Mouse (Mus musculus) neutrophil, adult 83 days (primary cell): ENCODE results near the gene Olfr351. TPM values are rescaled to one million over a fixed set of nuclear protein-coding genes. Genes with fewer than 3 reads are reported as not detected.

Experiments used
- total RNA-seq, 2 experiments: library from RNA; stranded (reverse); gene quantifications; one replicate each; pipeline ENCODE4 v1.2.4; 2023

Olfr351 gene
- total RNA-seq, result not detected

GRCm38 (mm10) chr2:36862560-36862959 is at the start of gene Olfr351:
Gene Olfr351 (minus strand): TSS chr2:36862660.

GRCm38 (mm10) chr2:36905380-36905779 is 42.9 kb upstream of the Olfr351 start, which contains the start of gene Olfr354:
Gene Olfr354 (plus strand): TSS chr2:36905680.

GRCm38 (mm10) chr2:36892836-36893235 is 30.4 kb upstream of the Olfr351 start, which contains the start of gene Olfr353:
Gene Olfr353 (minus strand): TSS chr2:36892936.

GRCm38 (mm10) chr2:36868160-36868559 is 5.7 kb upstream of the Olfr351 start, which contains the start of gene Olfr352:
Gene Olfr352 (plus strand): TSS chr2:36868460.

GRCm38 (mm10) chr2:36846010-36846409 is 16.4 kb downstream of the Olfr351 start, which contains the start of gene Olfr350:
Gene Olfr350 (plus strand): TSS chr2:36846310.

GRCm38 (mm10) chr2:36816932-36817331 is 45.5 kb downstream of the Olfr351 start, which contains the start of gene Olfr3:
Gene Olfr3 (minus strand): TSS chr2:36817032.

Other genes starting within 250 kb of the Olfr351 start
- gene Olfr345, start 222.6 kb downstream of the Olfr351 start, total RNA-seq, result not detected
- not detected for gene Olfr346, start 176.9 kb downstream of the Olfr351 start, total RNA-seq
- not detected for gene Olfr347, start 130.8 kb downstream of the Olfr351 start, total RNA-seq
- gene Olfr348, start 78.4 kb downstream of the Olfr351 start, total RNA-seq, result not detected
- gene Olfr50, start 72.1 kb downstream of the Olfr351 start, total RNA-seq, result not detected
- gene Olfr3, start 45.6 kb downstream of the Olfr351 start, total RNA-seq, result not detected
- not detected for gene Olfr350, start 16.4 kb downstream of the Olfr351 start, total RNA-seq
- not detected for gene Olfr352, start 5.8 kb upstream of the Olfr351 start, total RNA-seq
- not detected for gene Olfr353, start 30.3 kb upstream of the Olfr351 start, total RNA-seq
- not detected for gene Olfr354, start 43.0 kb upstream of the Olfr351 start, total RNA-seq
- gene Olfr355, start 66.2 kb upstream of the Olfr351 start, total RNA-seq, result not detected
- gene Olfr356, start 74.5 kb upstream of the Olfr351 start, total RNA-seq, result not detected
- gene Olfr357, start 131.2 kb upstream of the Olfr351 start, total RNA-seq, result not detected
- gene Olfr358, start 146.7 kb upstream of the Olfr351 start, total RNA-seq, result not detected
- not detected for gene Olfr360, start 203.1 kb upstream of the Olfr351 start, total RNA-seq
- gene Olfr361, start 226.6 kb upstream of the Olfr351 start, total RNA-seq, result not detected